Mouse (Mus musculus) lung, postnatal 36 days (tissue): ENCODE results near the gene Kdm4b.

Experiments
- DNase-seq: peaks from one replicate; pipeline ENCODE4 v3.0.0; 2022; ENCODE audit warnings: mixed read lengths

Kdm4b gene

GRCm38 (mm10) chr17:56325450-56326152 lies at the start of gene Kdm4b:
Gene Kdm4b, plus strand, starts transcription at chr17:56326062.
- peak; percentile 99 for DNase-seq

- DNase-seq = peak; percentile 97
Observed at GRCm38 (mm10) chr17:56276643-56277566, 49.0 kb upstream of the Kdm4b start, which contains the start of gene Ticam1. Gene Ticam1, minus strand, starts transcription at chr17:56276786.

- no peak for DNase-seq
Observed at GRCm38 (mm10) chr17:56277567-56277893, 48.3 kb upstream of the Kdm4b start.

- no peak for DNase-seq
Observed at GRCm38 (mm10) chr17:56278340-56278739, 47.5 kb upstream of the Kdm4b start.

- no peak for DNase-seq
Observed at GRCm38 (mm10) chr17:56279481-56280155, 46.2 kb upstream of the Kdm4b start.

- DNase-seq = no peak
Observed at GRCm38 (mm10) chr17:56281193-56281592, 44.7 kb upstream of the Kdm4b start.

- DNase-seq = no peak
Observed at GRCm38 (mm10) chr17:56282802-56283201, 43.1 kb upstream of the Kdm4b start.

GRCm38 (mm10) chr17:56283316-56283715 lies 42.5 kb upstream of the Kdm4b start:
- peak; percentile 40 for DNase-seq

GRCm38 (mm10) chr17:56285995-56286394 lies 39.9 kb upstream of the Kdm4b start:
- DNase-seq = no peak

- DNase-seq = peak; percentile 67
Observed at GRCm38 (mm10) chr17:56287830-56288229, 38.0 kb upstream of the Kdm4b start.

- DNase-seq = no peak
Observed at GRCm38 (mm10) chr17:56288866-56289265, 37.0 kb upstream of the Kdm4b start.

GRCm38 (mm10) chr17:56289371-56290331 lies 36.2 kb upstream of the Kdm4b start:
- DNase-seq = peak; percentile 78

GRCm38 (mm10) chr17:56290388-56291170 lies 35.3 kb upstream of the Kdm4b start:
- peak; percentile 98 for DNase-seq

GRCm38 (mm10) chr17:56291171-56291511 lies 34.7 kb upstream of the Kdm4b start:
- DNase-seq = peak; percentile 96

- no peak for DNase-seq
Observed at GRCm38 (mm10) chr17:56291826-56292475, 33.9 kb upstream of the Kdm4b start.

- DNase-seq = no peak
Observed at GRCm38 (mm10) chr17:56292531-56293222, 33.2 kb upstream of the Kdm4b start, which contains the start of gene Plin3. Gene Plin3, minus strand, starts transcription at chr17:56292873.

GRCm38 (mm10) chr17:56293291-56293690 lies 32.6 kb upstream of the Kdm4b start:
- DNase-seq = no peak

- no peak for DNase-seq
Observed at GRCm38 (mm10) chr17:56294241-56294640, 31.6 kb upstream of the Kdm4b start.

GRCm38 (mm10) chr17:56296201-56296600 lies 29.7 kb upstream of the Kdm4b start:
- DNase-seq = no peak

GRCm38 (mm10) chr17:56298238-56298637 lies 27.6 kb upstream of the Kdm4b start:
- no peak for DNase-seq
